Mouse (Mus musculus): ENCODE measurements around the gene Olfr61.

DNA sequence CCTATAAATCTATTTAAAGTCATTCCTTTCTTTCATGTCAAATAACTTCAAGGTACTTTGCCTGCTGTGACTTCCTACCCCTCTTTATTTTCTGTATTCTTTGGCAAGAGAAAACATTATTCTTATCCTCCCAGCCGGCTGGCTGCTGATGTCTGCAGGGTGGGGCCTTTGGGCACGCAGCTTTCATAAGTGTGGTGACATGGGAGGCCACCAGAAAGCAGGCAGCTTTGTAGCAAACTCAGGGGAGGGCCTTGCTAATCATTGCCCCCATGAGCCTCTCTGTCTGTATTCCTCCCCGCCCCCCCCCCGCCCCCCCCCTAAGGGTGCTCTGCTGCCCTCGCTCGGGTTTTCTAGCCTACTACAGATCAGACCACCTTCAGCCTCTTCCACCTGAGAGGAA, 47.1 kb downstream of the Olfr61 start:
- no peak for TF ChIP-seq GATA1 (IDR thresholded peaks at IDR 0.05; ENCODE audit: borderline replicate concordance, low read length)
- TF ChIP-seq FLI1 (IDR thresholded peaks at IDR 0.05; ENCODE audit: low read length): no peak
